Mouse (Mus musculus): ENCODE results near the gene Boll.

Boll gene

DNA sequence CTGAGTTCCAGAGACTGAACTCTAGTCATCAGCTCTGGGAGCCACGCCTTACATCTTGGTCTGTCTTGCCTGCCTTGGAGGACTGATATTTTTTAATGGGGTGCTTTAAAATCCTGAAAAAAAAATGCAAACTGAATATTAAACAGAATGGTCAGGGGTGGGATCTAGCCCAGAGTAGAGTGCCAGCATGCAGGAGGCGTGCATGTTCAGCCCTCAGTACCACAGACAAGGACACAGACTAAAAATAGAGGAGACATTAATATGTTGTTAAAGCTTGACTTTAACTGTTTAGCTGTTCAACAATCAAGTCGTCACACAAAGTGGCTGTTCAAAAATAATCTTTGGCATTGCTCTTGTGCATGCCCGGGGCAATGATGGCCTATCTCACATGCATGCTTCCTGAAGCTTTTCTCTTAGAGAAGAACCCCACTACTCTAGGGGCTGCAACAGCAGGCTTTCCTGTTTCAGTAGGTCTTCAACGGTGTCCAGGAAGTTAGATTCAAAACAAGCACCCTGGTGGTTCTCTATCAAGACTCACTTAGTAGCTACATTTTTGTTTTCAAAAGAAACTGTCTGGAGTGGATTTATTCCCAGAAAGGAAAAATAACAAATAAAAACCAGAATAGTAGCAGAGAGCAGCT lies 154.6 kb downstream of the Boll start:
- no peak for DNase-seq (ENCODE audit: extremely low read depth, low read depth, low spot score)

DNA sequence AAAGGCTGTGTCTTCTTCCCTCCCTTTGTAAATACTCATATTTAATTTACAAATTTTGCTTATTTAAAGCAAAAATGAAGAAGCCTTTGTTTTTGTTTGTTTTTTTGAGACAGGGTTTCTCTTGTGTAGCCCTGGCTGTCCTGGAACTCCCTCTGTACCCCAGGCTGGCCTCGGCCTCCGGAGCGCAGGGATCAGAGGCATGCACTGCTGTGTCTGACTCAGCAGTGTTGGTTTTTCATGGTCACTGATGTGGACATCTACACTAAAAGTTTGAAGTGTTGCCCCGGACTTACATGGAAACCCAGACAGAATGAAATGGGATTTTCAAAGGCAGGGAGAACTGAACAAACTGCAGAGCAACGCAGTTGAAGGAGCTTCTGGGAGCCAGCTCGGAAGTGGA lies 155.7 kb downstream of the Boll start:
- DNase-seq (ENCODE audit: extremely low read depth, low read depth, low spot score): no peak

DNA sequence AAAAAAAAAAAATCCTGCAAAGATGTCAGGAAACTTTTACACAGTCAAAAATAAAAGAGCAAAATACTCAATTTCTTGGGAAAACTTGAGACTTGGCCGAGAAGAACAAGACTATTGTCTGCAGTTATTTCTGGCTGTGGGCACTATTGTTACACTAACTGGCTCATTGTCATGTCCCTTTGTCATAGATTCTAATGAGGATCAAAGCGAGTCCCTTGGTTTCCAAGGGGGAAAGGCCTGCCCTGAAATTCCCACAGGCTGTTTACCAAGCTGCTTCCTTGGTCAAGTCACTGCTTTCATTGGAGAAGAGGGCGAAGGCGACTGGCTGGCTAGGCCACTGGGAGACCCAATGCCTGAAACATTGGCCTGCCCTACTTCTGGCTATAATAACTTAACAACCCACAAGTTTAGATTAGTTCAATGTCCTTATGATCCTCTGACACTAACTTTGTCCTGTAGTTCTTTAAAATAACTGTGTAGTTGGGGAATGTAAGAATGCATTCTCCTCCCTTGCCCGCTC lies 157.4 kb downstream of the Boll start:
- DNase-seq (ENCODE audit: extremely low read depth, low read depth, low spot score): no peak

DNA sequence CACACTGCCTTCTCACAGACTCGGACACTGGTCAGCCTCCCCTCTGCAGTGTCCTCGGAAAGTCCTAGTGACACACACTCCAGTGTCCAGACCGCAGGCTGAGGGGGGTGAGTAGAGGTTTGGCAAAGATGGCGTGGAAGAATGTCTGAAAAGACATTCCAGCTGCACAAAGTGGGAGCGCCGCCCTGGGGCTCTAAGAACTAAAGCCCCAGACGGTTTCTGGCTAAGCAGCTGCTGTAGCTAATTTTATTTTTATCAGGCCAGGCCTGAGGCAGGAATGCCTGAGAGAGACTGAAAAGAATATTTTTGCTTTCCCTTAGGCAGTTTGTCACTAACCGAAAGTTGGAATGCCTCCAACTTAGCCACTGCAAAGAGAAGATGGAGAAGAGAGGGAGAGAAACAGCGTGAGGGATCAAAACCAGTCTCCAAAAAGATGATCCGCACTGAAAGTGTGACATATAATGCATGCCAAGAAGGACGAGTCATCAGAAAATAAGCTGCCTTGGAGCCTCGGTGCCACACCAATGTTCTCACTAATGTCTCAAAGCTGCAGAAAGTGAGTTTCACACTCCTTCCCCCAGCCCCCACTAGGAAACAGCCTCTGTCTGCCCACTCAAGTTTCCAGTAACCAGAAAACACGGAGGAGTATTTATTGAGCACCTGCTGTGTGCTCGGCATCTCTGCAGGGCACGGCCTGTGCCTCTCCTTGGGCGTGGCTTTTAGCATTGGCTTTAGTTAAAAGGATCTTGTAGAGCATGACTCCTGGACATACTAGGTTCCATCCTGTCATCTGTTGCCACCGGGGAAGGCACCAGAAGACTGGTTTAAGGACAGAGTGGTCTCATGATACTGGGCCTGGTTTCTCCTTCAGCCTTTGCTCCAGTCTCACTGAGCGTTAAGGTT lies 161.2 kb downstream of the Boll start:
- DNase-seq (ENCODE audit: extremely low read depth, low read depth, low spot score): no peak

DNA sequence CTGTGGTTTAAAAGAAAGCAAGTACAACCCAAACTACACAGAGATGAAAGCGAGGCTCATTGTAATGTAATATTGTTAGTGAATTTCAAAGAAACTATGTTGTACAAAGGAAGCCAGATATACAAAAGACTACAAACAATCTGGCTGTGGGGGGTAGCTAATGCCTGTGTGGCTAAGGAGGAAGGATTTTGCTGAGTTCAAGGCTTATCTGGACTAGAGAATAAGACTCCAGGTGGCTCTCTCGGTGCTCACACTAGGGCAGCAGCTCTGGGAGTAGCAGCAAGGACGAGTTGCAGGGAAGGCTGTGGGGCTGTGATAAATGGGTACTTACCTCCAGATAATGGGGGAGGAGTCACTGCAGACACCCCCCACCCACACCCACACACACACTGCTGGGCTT lies 164.6 kb downstream of the Boll start:
- DNase-seq (ENCODE audit: extremely low read depth, low read depth, low spot score): no peak

Measured in fat pad, adult 2 months (tissue).